In the genomic region with DNA sequence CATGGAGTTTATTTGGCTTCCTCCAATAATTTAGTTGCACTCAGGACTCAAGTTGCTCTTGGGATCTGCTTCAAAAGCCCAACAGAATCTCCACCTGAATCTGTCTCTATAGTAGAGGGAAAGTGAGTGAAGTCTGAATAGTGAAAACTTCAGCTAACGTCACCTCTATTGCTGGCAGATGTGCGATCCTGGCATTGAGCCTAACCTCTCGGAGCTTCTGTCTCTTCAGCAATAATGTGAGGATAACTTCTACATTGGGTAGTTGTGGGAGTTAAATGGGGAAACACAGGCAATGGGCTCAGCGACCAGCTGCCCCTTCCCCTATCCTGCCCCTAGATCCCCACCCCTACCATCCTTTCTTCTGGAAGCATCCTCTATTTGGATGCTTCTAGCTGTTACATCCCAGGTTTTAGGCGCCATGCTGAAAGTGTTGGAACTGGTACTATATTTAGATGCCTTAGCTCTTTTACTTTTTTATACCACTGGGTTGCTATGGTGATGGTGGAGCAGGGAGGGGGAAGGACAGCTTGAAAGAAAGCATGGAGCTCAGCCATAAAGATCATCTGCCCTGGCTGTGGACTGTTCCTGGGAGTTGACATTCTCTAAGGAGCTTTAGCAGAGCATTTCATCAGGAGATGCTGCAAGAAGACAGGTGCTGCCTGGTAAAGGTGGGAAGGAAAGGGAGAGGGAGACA, we compare ENCODE assay signal across 9 mouse cellular contexts.
DNase-seq lines count a peak whose midpoint lies in the region; ATAC-seq lines count a peak whose summit lies in the region.
"Had no signal": no experiment of that assay in that cellular context is flagged by ENCODE, and none has a peak within 500 bp of the region (broad histone marks: within the 10 kb centered on the region; RNA-seq: fewer than 3 reads in every experiment).

No protein-coding gene starts in this region.

- 69% methylated on average over 5 of the region's 5 CpGs for WGBS in midbrain, embryonic 14.5 days
- WGBS in midbrain, embryonic 10.5 days = 85% methylated on average over 5 of the region's 5 CpGs

- no peak overlapping the region for H3K4me3 ChIP-seq in midbrain, embryonic 14.5 days (replicated peaks; ENCODE audit: low read depth, low read length)
- no peak overlapping the region for H3K4me3 ChIP-seq in midbrain, embryonic 10.5 days

- no peaks in the 10 kb centered on the region for H3K27me3 ChIP-seq in midbrain, embryonic 14.5 days (ENCODE audit: control insufficient read depth, insufficient read depth, low read length)
- H3K27me3 ChIP-seq in midbrain, embryonic 10.5 days (ENCODE audit: low read depth, poor library complexity, severe bottlenecking) = no peaks in the 10 kb centered on the region

- no peak overlapping the region for H3K4me2 ChIP-seq in midbrain, embryonic 14.5 days (ENCODE audit: low read length)

- no peak overlapping the region for H3K9ac ChIP-seq in midbrain, embryonic 14.5 days (replicated peaks; ENCODE audit: low read length)

- H3K4me1 ChIP-seq in midbrain, embryonic 14.5 days (ENCODE audit: control insufficient read depth, insufficient read depth, low read length) = peaks cover 19% of the 10 kb centered on the region
- H3K4me1 ChIP-seq in midbrain, embryonic 10.5 days = peaks cover 11% of the 10 kb centered on the region; the same call in 1 of the 2 replicates

- no peak for ATAC-seq in midbrain, embryonic 14.5 days (ENCODE audit: low FRiP score, low TSS enrichment)

- H3K9me3 ChIP-seq in midbrain, embryonic 14.5 days (ENCODE audit: control insufficient read depth, low read length) = no peaks in the 10 kb centered on the region
- H3K9me3 ChIP-seq in midbrain, embryonic 10.5 days (replicated peaks) = no peaks in the 10 kb centered on the region
- H3K9me3 ChIP-seq: G1E had no signal

- H3K27ac ChIP-seq in midbrain, embryonic 14.5 days (replicated peaks; ENCODE audit: low read depth, low read length) = 0 out of 2 replicates have a peak overlapping the region, but pooled peaks have one; percentile 4
- no peak overlapping the region for H3K27ac ChIP-seq in midbrain, embryonic 10.5 days (replicated peaks)
- H3K27ac ChIP-seq: kidney, postnatal 0 days had no signal

- peak; percentile 74 for DNase-seq in midbrain, embryonic 14.5 days
- DNase-seq in midbrain, embryonic 10.5 days (ENCODE audit: low spot score) = no peak
- DNase-seq in frontal cortex, adult 2 months (ENCODE audit: extremely low spot score in 1 of 2, low spot score in 1 of 2) = peak; percentile 86 to 90
- DNase-seq in left cerebral cortex, adult 9 months (ENCODE audit: low spot score in 2 of 2) = peak; percentile 83 to 85
- DNase-seq in urinary bladder, postnatal 10 days (ENCODE audit: low spot score) = no peak
- no peak for DNase-seq in T-cell, adult 2 months (ENCODE audit: low spot score)
- DNase-seq in urinary bladder, postnatal 4 days (ENCODE audit: low spot score in 2 of 2) = no peak

- H3K36me3 ChIP-seq in midbrain, embryonic 14.5 days (ENCODE audit: control insufficient read depth, insufficient read depth, low read length) = no peaks in the 10 kb centered on the region
- H3K36me3 ChIP-seq in midbrain, embryonic 10.5 days = no peaks in the 10 kb centered on the region
- H3K36me3 ChIP-seq: G1E had no signal

Comparison
In these comparisons a context has a peak if more than half of its experiments do, and no peak if none do; other contexts are left out.
1. DNase-seq: peak in midbrain, embryonic 14.5 days (single experiment), frontal cortex, adult 2 months (2 of 2) and left cerebral cortex, adult 9 months (2 of 2); none in midbrain, embryonic 10.5 days (single experiment), urinary bladder, postnatal 10 days (single experiment), T-cell, adult 2 months (single experiment) and urinary bladder, postnatal 4 days (0 of 2).